Mouse (Mus musculus) hematopoietic multipotent progenitor cell, adult 10-12 weeks (in vitro differentiated cells): ENCODE measurements around the gene Ankrd63. TPM values are rescaled to one million over a fixed set of nuclear protein-coding genes. Genes with fewer than 3 reads are reported as not detected.

ENCODE experiments used
- polyA plus RNA-seq: library from polyadenylated mRNA; stranded (reverse); fragments of >175 nt; gene quantifications from 2 replicates; pipeline ENCODE4 v1.2.3, GENCODE M21; 2012; ENCODE audit warnings: low replicate concordance

The Ankrd63 gene
- 0.07 and 0.10 TPM in 2 replicates for polyA plus RNA-seq

DNA sequence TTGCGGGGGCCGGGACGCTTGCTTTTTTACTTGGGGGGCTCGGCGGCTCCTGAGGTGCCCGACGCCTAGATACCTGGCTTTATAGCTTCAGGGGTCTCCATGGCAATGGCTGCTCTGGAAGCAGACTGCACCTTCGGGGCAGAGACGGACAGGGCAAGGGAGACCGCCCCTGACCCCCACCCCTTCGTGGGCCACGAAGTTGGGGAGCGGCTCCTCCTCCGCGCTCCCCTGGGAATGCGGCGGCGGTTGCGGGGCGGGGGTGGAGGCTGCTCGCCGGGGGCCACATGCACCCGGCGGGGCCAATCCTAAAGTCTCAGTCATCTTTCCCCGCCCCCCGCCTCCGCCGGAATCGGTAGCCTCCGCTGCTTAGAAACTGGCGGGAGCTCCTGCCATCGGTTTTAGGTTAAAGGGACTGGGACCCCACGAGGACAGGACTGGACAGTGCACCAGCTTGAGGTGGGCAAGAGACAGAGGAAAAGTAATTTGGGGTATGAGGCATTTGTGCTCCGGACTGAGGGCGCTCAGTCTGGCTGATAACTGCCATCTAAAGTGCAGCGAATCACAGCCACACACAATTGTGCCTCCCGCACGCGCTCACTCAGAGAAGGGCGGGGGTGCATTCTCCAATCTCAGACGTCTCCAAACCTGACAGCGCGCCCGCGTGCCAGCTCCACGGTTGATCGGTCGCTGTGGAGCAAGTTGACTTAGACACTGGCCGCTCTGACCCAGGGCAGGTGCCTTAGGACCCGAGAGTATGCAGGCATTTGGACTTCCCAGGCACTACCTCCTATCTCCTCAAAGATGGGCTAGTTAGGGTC, at the start of gene Ankrd63:
Gene Ankrd63 (minus strand): TSS at position 51 of the 818 bp plus-strand sequence.

DNA sequence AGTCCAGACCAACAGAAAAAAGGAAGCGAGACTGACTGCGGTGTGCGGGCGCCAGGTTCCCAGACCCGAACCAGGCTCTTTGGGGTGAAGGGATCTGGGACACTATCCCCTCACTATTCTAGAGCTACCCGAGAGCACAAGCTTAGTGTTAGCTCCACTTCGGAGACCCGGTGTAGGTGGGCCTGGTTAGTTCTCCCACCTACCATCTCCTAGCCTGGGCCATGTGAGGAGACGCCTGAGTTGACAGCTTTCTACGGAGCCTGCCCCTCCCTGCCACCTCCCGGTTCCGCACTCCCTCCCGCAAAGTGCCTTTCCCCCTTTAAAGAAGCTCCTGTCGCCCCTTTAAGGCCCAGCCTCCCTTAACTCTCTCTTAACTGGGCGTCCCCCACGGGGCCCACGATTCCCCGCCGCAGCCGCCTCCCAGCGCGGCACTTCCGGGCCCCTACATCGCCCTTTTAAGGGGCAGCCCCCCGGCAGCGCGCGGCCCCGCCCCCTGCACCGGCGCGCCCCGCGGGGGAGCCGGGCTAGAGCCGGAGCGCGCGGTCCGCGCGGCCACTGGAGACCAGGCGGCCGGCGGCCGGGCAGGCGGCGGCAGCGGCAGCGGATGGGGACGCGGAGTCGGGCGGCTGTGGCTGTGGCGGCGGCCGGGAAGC, 41.6 kb upstream of the Ankrd63 start, which contains the start of gene Inafm2:
Gene Inafm2 (plus strand): TSS at position 527 of the 653 bp plus-strand sequence.

DNA sequence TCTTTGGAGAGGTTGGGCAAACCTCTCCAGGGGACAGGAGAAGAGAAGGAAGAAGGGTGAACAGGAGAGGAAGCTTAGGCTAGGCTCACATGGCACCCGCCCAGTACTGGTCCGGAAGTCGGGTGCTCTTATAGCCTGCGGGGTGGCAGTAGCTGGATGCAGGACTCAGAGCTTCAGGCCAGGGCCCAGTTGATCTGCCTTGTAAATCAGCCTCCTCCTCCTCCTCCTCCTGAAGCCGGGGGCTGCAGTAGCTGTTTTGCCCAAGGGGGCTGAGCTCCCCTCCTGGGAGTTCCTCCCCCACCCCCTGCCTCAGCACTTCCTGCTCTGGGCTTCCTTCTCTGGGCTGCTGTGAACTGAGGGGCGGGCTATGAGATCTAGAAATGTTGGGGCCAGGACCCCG, 24.6 kb upstream of the Ankrd63 start, which contains the start of gene Plcb2:
Gene Plcb2 (minus strand): TSS at position 102 of the 400 bp plus-strand sequence.

DNA sequence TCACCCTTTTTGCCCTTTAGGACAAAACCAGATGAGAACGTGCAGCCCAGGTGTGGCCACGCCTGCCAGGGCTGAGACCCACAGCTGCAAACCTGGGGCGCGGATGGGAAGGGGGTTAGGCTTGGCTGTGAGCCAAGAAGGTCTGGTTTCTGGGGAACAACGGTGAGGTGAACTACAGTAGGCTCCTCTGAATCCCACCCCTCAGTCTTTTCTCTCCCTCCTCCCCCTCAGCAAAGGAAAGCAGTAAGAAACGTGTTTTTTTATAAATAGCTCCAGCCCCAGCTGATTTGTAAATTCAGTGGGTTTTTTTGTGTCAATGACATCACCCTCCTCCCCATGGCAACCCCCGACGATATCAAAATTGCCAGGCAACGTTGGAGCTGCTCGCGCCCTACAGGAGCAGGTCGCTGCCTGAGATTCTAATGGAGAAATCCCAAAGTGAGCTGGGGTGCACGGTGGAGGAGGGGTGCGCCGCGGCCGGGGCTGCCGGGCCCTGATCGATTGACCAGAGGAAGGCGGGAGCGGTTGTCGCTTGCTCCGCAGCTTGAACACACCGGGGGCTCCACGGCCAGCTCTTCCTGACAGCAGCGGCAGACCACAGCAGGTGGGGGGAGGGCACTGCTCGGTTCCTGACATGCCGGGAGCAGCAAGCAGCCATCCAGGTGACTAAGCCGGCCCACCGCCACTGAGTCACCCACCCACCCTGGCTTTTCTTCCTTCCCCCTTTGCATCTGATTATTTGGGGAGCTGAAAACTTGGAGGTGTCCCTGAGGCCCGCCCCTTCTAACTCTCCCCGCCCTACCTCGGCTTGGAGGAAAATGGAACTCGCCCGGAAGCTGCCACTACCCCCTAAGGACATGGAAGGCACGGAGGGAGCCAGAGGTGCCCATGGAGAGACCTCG, 40.6 kb downstream of the Ankrd63 start, which contains the start of gene Pak6:
Gene Pak6 (plus strand): TSS at position 402 of the 902 bp plus-strand sequence.

Other genes starting within 250 kb of the Ankrd63 start
- 6.2 and 83.2 TPM in 2 replicates for gene Srp14, start 224.3 kb downstream of the Ankrd63 start, polyA plus RNA-seq
- gene Bmf, start 154.3 kb downstream of the Ankrd63 start, polyA plus RNA-seq, result 112 and 168 TPM in 2 replicates
- gene Bub1b, start 105.8 kb downstream of the Ankrd63 start, polyA plus RNA-seq, result 2.6 and 4.6 TPM in 2 replicates
- 0.53 and 0.80 TPM in 2 replicates for gene Pak6, start 40.7 kb downstream of the Ankrd63 start, polyA plus RNA-seq
- 45.0 and 105 TPM in 2 replicates for gene Plcb2, start 24.5 kb upstream of the Ankrd63 start, polyA plus RNA-seq
- gene Inafm2, start 41.8 kb upstream of the Ankrd63 start, polyA plus RNA-seq, result 28.6 and 74.0 TPM in 2 replicates
- 0.24 and 0.42 TPM in 2 replicates for gene Ccdc9b, start 58.7 kb upstream of the Ankrd63 start, polyA plus RNA-seq
- not detected in 2 replicates for gene Phgr1, start 68.8 kb upstream of the Ankrd63 start, polyA plus RNA-seq
- 0.05 and 0.15 TPM in 2 replicates for gene Disp2, start 75.8 kb upstream of the Ankrd63 start, polyA plus RNA-seq
- gene Knstrn, start 110.0 kb upstream of the Ankrd63 start, polyA plus RNA-seq, result 27.4 and 56.6 TPM in 2 replicates
- gene Ivd, start 158.0 kb upstream of the Ankrd63 start, polyA plus RNA-seq, result 3.8 and 16.8 TPM in 2 replicates
- gene Bahd1, start 196.4 kb upstream of the Ankrd63 start, polyA plus RNA-seq, result 71.3 and 106 TPM in 2 replicates
- 9.5 and 19.0 TPM in 2 replicates for gene Chst14, start 222.5 kb upstream of the Ankrd63 start, polyA plus RNA-seq